Mouse (Mus musculus) ES-Bruce4 (cell line): ENCODE measurements around the gene Ctnnbl1. TPM values are rescaled to one million over a fixed set of nuclear protein-coding genes. Genes with fewer than 3 reads are reported as not detected.
A peak's percentile ranks its signal among the peaks of the same experiment; 100 is the strongest.

Experiments
- H3K27ac ChIP-seq: 2 replicates; pipeline ENCODE4 v1.5.1; 2012; ENCODE audit warnings: low read length, inconsistent platforms; ENCODE audit not compliant: insufficient read depth
- H3K27me3 ChIP-seq: 2 replicates; pipeline ENCODE4 v1.6.1; 2012; ENCODE audit warnings: mild to moderate bottlenecking, low read length, inconsistent platforms; ENCODE audit not compliant: control insufficient read depth, poor library complexity, insufficient read depth, severe bottlenecking
- H3K36me3 ChIP-seq: 2 replicates; pipeline ENCODE4 v1.6.1; 2012; ENCODE audit warnings: inconsistent platforms, mild to moderate bottlenecking, low read length, moderate library complexity; ENCODE audit not compliant: control insufficient read depth, poor library complexity, insufficient read depth, severe bottlenecking
- H3K4me1 ChIP-seq: one replicate; pipeline ENCODE4 v1.8.1; 2011; ENCODE audit warnings: low read length; ENCODE audit not compliant: control insufficient read depth, insufficient read depth
- H3K4me3 ChIP-seq: 2 replicates; pipeline ENCODE4 v1.5.1; 2011; ENCODE audit warnings: low read depth, mild to moderate bottlenecking, low read length
- H3K9ac ChIP-seq: 2 replicates; pipeline ENCODE4 v1.6.1; 2012; ENCODE audit warnings: low read depth, mild to moderate bottlenecking, inconsistent platforms; ENCODE audit not compliant: poor library complexity, severe bottlenecking
- H3K9me3 ChIP-seq: replicated peaks from 2 replicates; pipeline ENCODE4 v1.6.1; 2012; ENCODE audit warnings: mild to moderate bottlenecking, low read length, inconsistent platforms; ENCODE audit not compliant: control insufficient read depth, poor library complexity, insufficient read depth, severe bottlenecking
- CTCF ChIP-seq: IDR thresholded peaks from one replicate; pipeline ENCODE4 v1.8.1; 2011; ENCODE audit warnings: low read depth, low read length
- EP300 ChIP-seq: IDR thresholded peaks from 2 replicates; pipeline ENCODE4 v1.6.1; 2011; ENCODE audit warnings: low read depth, low read length; ENCODE audit not compliant: insufficient read depth
- POLR2A ChIP-seq: IDR thresholded peaks from one replicate; pipeline ENCODE4 v1.8.1; 2011; ENCODE audit warnings: low read length; ENCODE audit not compliant: insufficient read depth
- polyA plus RNA-seq: library from polyadenylated mRNA; stranded (reverse); fragments of >200 nt; gene quantifications from 2 replicates; pipeline ENCODE4 v1.2.4, GENCODE M21; 2011; ENCODE audit warnings: low read depth; ENCODE audit not compliant: missing spikeins, insufficient read depth, insufficient read length

The Ctnnbl1 gene
- polyA plus RNA-seq, 1 experiment = 37.2 TPM

DNA sequence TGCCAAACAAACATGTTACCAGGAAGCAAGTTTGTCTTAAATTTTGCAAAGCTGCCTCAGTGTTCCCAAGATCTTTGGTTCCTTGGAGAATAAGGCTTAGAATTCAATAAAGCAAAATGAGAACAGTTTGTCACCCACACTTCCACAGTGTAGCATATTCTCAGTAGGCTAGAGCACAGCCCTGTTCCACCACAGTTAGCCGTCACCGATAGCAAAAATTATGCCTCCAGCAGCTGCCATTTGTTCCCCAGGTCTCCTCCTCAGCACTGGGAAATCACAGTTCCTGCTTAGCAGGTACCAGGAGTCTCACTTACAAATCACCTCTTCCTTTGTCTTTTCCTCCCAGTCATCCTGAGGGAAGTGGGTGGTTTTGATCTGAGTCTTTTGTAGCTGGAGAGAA, 10.8 kb downstream of the Ctnnbl1 start:
- Histone ChIP-seq H3K9ac (no peak overlapping the region), H3K9me3 (no peaks in the 10 kb centered on the region), H3K27me3 (no peaks in the 10 kb centered on the region), H3K4me1 (peaks cover 6% of the 10 kb centered on the region), H3K36me3 (no peaks in the 10 kb centered on the region), H3K4me3 (no peak overlapping the region), H3K27ac (no peak overlapping the region)
- TF ChIP-seq CTCF (no peak), POLR2A (no peak), EP300 (no peak)

DNA sequence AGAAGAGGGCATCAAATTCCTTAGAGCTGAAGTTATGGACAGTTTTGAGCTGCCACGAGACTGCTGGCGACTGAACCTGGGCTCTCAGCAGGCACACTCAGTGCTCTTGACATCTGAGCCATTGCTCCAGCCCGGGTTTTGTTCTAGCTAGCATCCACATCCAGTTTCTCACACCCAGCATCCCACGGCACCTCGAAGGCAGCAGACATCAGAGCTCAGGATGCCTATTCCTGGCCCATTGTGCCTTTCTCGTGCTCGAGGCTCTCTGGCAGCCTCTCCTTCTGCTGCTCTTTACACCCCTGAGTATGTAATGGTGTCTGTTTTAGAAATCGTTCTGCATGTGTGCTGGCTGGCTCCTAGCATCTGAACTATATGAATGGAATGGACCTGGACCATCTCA, 13.3 kb downstream of the Ctnnbl1 start:
- no peaks in the 10 kb centered on the region for H3K9me3 ChIP-seq
- peaks cover 6% of the 10 kb centered on the region for H3K4me1 ChIP-seq
- H3K36me3 ChIP-seq = no peaks in the 10 kb centered on the region
- no peak overlapping the region for H3K9ac ChIP-seq
- TF ChIP-seq POLR2A (no peak), CTCF (no peak), EP300 (no peak)
- no peak overlapping the region for H3K4me3 ChIP-seq
- H3K27ac ChIP-seq = no peak overlapping the region
- no peaks in the 10 kb centered on the region for H3K27me3 ChIP-seq

DNA sequence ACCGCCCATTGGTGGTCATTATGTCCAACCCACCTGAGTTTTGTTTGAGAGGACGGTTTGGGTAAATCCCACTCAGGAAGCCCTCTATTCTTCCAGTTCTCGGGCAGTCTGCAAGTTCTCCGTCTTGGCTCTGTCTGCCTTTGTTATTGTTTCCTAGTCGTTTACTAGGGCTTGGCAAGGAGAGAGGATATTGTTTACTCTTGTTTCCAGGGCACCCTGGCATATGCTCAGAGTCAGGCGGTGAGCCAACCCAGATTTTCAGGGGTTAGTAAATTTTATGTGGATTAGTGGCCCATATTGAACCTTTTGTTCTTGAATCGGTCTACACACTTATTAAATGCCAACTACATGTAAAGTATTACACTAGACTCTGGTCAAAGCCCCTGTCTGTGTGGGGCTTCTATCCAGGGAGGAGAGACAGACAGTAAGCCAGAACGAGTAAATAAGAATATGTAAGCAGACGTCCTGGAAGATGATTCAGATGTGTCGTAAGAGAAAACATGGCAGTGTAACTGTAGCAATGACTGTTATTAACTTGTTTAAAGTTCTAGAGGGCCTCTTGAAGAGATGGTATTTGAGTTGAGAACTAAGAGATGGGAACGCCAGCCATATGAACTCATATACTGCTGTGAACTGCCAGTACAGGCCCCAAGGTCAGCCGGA, 13.9 kb downstream of the Ctnnbl1 start:
- Histone ChIP-seq H3K36me3 (no peaks in the 10 kb centered on the region), H3K9ac (no peak overlapping the region), H3K4me1 (peaks cover 6% of the 10 kb centered on the region), H3K27me3 (no peaks in the 10 kb centered on the region), H3K27ac (no peak overlapping the region), H3K9me3 (no peaks in the 10 kb centered on the region), H3K4me3 (no peak overlapping the region)
- TF ChIP-seq POLR2A (no peak), CTCF (no peak), EP300 (no peak)

DNA sequence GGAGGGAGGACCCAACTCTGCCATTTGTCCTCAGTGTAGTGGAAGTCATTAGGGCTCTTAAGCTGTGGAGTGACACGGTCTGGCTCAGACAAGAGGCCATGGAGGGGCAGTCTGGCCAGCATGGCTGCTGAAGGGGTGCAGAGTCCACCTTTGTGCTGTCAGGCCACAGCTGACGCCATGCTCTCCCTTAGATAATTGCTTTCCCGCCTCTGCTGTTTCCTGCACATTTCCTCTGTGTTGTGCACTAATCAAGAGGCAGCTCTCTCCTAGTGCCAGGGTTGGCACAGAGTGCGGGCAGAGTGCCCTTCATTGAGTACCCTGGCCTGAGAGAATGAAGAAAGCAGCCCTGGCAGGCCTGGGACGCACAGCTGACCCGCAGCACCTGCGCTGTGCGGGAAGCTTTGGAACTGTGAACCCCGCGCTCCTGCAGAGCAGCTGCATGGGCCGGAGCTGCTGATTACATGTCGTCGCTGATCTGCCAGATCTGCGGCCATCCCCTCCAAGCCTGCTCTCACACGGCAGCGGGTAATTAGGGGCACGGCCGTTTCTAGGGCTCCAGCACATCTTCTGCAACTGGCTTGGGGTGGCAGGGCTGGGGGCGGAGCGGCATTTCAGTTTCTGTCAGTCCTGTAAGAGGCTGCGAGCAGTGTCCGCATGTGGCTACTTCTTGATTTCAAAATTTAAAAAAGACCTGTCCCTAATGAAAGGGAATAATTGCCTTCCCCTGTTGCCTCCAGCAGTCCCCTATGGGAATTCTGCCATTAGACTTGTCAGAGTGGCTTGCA, 14.6 kb downstream of the Ctnnbl1 start:
- Histone ChIP-seq H3K36me3 (no peaks in the 10 kb centered on the region), H3K9ac (no peak overlapping the region), H3K4me1 (peaks cover 2% of the 10 kb centered on the region), H3K27ac (no peak overlapping the region), H3K9me3 (no peaks in the 10 kb centered on the region), H3K27me3 (no peaks in the 10 kb centered on the region), H3K4me3 (peak overlapping the region; percentile 6; the same call in 1 of the 2 replicates)
- TF ChIP-seq CTCF (no peak), POLR2A (no peak)

DNA sequence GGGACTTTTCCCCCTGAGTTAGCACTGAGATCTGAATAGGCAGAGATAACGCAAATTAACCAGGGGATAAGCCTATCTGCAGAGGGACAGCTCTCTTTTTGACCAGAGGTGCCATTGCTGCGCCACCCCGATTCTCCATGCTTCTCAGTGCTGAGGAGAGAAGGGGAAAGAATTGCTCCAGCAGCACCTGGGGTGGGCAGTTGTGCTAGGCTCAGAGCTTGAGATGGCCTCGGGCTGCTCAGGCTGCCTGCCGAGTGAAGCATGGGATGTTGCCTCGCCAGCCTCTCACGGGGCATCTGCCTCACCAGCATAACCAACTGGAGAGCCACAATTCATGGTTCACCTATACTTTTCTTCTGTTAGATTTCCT, 15.2 kb downstream of the Ctnnbl1 start:
- no peaks in the 10 kb centered on the region for H3K36me3 ChIP-seq
- no peaks in the 10 kb centered on the region for H3K9me3 ChIP-seq
- H3K4me1 ChIP-seq = no peaks in the 10 kb centered on the region
- H3K4me3 ChIP-seq = no peak overlapping the region
- TF ChIP-seq POLR2A = no peak
- no peaks in the 10 kb centered on the region for H3K27me3 ChIP-seq
- H3K27ac ChIP-seq = no peak overlapping the region
- H3K9ac ChIP-seq = no peak overlapping the region

DNA sequence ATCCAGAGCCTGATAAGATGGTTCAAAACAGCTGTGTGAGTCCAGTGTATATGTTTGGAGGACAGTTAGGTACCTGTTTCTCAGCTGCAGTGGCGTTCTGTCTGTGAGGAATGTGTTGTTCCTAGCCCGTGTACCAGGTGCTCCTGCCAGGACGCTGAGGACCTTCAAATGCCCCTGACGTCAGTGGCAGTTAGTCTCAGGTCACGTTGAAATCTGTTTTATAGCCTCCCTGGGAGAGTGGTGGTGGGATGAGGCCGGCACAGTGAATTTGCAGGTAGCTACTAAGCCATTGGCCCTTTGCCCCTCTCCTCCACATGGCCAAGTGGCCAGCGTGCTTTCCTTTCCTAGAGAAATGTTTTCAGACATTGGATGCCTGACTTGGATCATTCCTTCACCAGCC, 18.6 kb downstream of the Ctnnbl1 start:
- no peaks in the 10 kb centered on the region for H3K9me3 ChIP-seq
- H3K4me3 ChIP-seq = no peak overlapping the region
- no peak overlapping the region for H3K9ac ChIP-seq
- H3K36me3 ChIP-seq = no peaks in the 10 kb centered on the region
- H3K27me3 ChIP-seq = no peaks in the 10 kb centered on the region
- no peak for TF ChIP-seq POLR2A
- TF ChIP-seq EP300 = no peak
- no peak for TF ChIP-seq CTCF
- no peaks in the 10 kb centered on the region for H3K4me1 ChIP-seq
- H3K27ac ChIP-seq = no peak overlapping the region
